Mouse (Mus musculus) stomach, embryonic 16.5 days (tissue): ENCODE data around the gene Mars. TPM values are rescaled to one million over a fixed set of nuclear protein-coding genes. Genes with fewer than 3 reads are reported as not detected.
"Not testable (repeated sequence)": the region's sequence is repeated elsewhere in the genome, so short reads cannot be mapped to it uniquely, and the experiment has no call there.

Experiments
- ATAC-seq: fragments of 200-750 bp; cut with Nextera tagmentation; 2 replicates; pipeline ENCODE4 v1.8.0; 2017; ENCODE audit warnings: moderate number of reproducible peaks, moderate TSS enrichment; ENCODE audit not compliant: insufficient read depth, low FRiP score
- H3K27ac ChIP-seq: fragments of 300-500 bp; sonication (generic); 2 replicates; pipeline ENCODE4 v1.5.1; 2014; ENCODE audit warnings: low read length
- H3K27me3 ChIP-seq: fragments of 300-500 bp; sonication (generic); 2 replicates; pipeline ENCODE4 v1.6.1; 2014; ENCODE audit warnings: low read length, control low read depth, mixed read lengths; ENCODE audit not compliant: control insufficient read depth, insufficient read depth
- H3K36me3 ChIP-seq: fragments of 300-500 bp; sonication (generic); 2 replicates; pipeline ENCODE4 v1.6.1; 2014; ENCODE audit warnings: low read length; ENCODE audit not compliant: control insufficient read depth, insufficient read depth
- H3K4me1 ChIP-seq: fragments of 300-500 bp; sonication (generic); 2 replicates; pipeline ENCODE4 v1.6.1; 2014; ENCODE audit warnings: low read length, control low read depth, mixed read lengths; ENCODE audit not compliant: control insufficient read depth, insufficient read depth
- H3K4me2 ChIP-seq: fragments of 300-500 bp; sonication (generic); 2 replicates; pipeline ENCODE4 v1.6.1; 2014; ENCODE audit warnings: low read depth, low read length, mixed read lengths
- H3K4me3 ChIP-seq: fragments of 300-500 bp; sonication (generic); replicated peaks from 2 replicates; pipeline ENCODE4 v1.5.1; 2014; ENCODE audit warnings: mild to moderate bottlenecking, low read length
- H3K9ac ChIP-seq: fragments of 300-500 bp; sonication (generic); 2 replicates; pipeline ENCODE4 v1.6.1; 2014; ENCODE audit warnings: low read length
- H3K9me3 ChIP-seq: fragments of 300-500 bp; sonication (generic); replicated peaks from 2 replicates; pipeline ENCODE4 v1.6.1; 2016; ENCODE audit warnings: low read length, control low read depth; ENCODE audit not compliant: control insufficient read depth
- WGBS: fragments of 180-500 bp; shearing (Covaris S2); extraction: QIAGEN DNeasy Blood & Tissue Kit; methylation state at CpG from one replicate; pipeline ENCODE4 v1.1.7; 2014; 5-methylcytosine and 5-hydroxymethylcytosine counted together
- polyA plus RNA-seq: library from polyadenylated mRNA; unstranded; fragments of >200 nt; fragmentation: Nextera tagmentation; extraction: Ambion mirVana; gene quantifications from 2 replicates; pipeline ENCODE4 v1.2.1, GENCODE M21; 2015

The Mars gene
- polyA plus RNA-seq, 1 experiment from 2014 or later = 104 TPM

DNA sequence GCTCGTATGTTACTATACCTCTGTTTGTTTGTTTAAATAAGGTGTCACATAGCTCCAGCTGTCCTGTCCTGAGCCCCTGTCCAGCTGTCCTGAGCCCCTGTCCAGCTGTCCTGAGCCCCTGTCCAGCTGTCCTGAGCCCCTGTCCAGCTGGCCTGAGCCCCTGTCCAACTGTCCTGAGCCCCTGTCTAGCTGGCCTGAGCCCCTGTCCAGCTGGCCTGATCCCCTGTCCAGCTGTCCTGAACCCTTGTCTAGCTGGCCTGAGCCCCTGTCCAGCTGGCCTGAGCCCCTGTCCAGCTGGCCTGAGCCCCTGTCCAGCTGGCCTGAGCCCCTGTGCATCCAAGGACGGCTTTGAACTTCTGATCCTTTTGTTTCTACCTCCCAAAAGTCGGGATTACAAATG is 2.4 kb downstream of the Mars start:
- not testable (repeated sequence) for H3K27me3 ChIP-seq, H3K4me2 ChIP-seq, H3K9ac ChIP-seq, H3K9me3 ChIP-seq, ATAC-seq, H3K4me3 ChIP-seq, H3K27ac ChIP-seq
- H3K36me3 ChIP-seq = peaks cover 29% of the 10 kb centered on the region; the same call in 1 of the 2 replicates
- peaks cover 10% of the 10 kb centered on the region; the same call in 1 of the 2 replicates for H3K4me1 ChIP-seq
- 85% methylated on average over 3 of the region's 3 CpGs for WGBS

GRCm38 (mm10) chr10:127303136-127303535 is 8.4 kb downstream of the Mars start:
- Histone ChIP-seq H3K9me3 (no peaks in the 10 kb centered on the region), H3K9ac (no peak overlapping the region), H3K4me3 (no peak overlapping the region), H3K4me2 (no peak overlapping the region), H3K36me3 (peaks cover 25% of the 10 kb centered on the region; the same call in 1 of the 2 replicates), H3K27ac (no peak overlapping the region), H3K4me1 (no peaks in the 10 kb centered on the region), H3K27me3 (no peaks in the 10 kb centered on the region)
- 91% methylated on average over 11 of the region's 11 CpGs for WGBS
- no peak for ATAC-seq

- Histone ChIP-seq H3K4me3 (no peak overlapping the region), H3K4me1 (no peaks in the 10 kb centered on the region), H3K4me2 (no peak overlapping the region), H3K27ac (no peak overlapping the region), H3K27me3 (no peaks in the 10 kb centered on the region), H3K36me3 (peaks cover 29% of the 10 kb centered on the region), H3K9me3 (no peaks in the 10 kb centered on the region), H3K9ac (no peak overlapping the region)
- ATAC-seq = no peak
- WGBS = 91% methylated on average over 6 of the region's 6 CpGs
Observed at GRCm38 (mm10) chr10:127300361-127300760, 11.2 kb downstream of the Mars start.

- Histone ChIP-seq H3K9ac (no peak overlapping the region), H3K4me3 (no peak overlapping the region), H3K27ac (no peak overlapping the region), H3K27me3 (no peaks in the 10 kb centered on the region), H3K36me3 (peaks cover 31% of the 10 kb centered on the region), H3K4me1 (peaks cover 14% of the 10 kb centered on the region), H3K4me2 (no peak overlapping the region), H3K9me3 (no peaks in the 10 kb centered on the region)
- no peak for ATAC-seq
- WGBS = 85% methylated on average over 16 of the region's 16 CpGs
Observed at GRCm38 (mm10) chr10:127297015-127297871, 14.3 kb downstream of the Mars start.

DNA sequence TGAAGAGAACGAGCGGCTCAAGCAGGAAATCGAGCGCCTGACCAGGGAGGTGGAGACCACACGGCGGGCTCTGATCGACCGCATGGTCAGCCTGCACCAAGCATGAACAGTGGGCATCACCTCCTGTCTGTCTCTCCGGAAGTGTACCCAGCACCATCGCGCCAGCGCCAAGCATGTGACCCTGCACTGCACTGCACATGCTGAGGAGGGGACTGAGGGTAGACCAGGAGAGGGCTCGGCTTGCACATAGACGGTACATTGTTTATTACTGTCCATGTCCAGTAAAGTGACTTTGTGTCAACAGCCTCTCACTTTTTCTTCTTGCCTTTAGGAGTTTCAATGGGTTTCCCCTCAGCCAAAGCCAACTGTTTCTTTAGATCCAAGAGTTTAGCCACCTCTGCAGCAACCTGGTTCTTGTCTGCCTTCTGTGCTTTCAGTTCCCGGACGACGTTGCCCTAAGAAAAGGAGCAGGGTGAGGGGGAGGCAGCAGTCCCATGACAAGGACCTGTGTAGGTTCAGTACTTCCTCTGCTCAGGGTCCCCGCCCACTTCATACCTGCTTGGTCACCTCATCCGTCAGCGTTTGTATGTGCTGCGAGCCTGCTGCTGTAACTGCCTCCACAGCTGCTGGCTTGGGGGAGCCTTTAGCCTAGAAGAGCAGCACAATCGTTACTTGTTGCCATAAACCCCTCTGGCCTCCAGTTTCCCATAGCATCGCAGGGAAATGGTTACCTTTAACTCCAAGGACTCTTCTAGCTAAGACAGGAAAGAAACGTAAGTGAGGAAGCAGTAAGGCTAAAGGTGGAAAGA is 15.4 kb downstream of the Mars start:
- Histone ChIP-seq H3K4me2 (no peak overlapping the region), H3K27ac (no peak overlapping the region), H3K36me3 (peaks cover 31% of the 10 kb centered on the region), H3K4me1 (peaks cover 23% of the 10 kb centered on the region), H3K9me3 (no peaks in the 10 kb centered on the region), H3K27me3 (no peaks in the 10 kb centered on the region), H3K4me3 (no peak overlapping the region), H3K9ac (no peak overlapping the region)
- WGBS = 81% methylated on average over 24 of the region's 24 CpGs
- ATAC-seq = no peak

DNA sequence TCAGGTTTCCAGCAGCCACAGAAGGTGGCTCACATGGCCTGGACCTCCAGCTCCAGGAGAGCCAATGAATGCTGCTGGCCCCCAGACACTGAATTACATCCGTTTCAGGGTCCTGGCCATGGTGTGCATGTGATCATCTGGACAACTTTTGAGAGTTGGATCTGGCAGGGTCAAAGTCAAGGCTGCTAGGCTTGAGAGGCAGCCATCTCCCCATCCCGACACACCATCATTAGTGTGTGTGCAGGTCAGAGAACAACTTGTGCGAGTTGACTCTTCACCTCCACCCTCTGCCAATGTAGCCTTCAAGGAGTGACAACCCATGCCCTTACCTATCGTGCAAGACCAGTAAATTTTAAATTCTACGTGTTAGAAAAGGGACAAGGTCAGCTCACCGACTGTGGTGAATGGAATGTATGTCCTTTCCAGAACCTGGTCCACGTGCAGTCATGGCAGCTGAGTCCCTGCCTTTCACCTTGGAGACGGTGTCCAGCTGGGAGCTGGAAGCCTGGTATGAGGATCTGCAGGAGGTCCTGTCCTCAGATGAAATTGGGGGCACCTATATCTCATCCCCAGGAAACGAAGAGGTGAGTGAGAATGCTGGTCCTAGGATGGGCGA is 16.6 kb downstream of the Mars start:
- WGBS = 92% methylated on average over 10 of the region's 10 CpGs
- Histone ChIP-seq H3K4me2 (no peak overlapping the region), H3K36me3 (peaks cover 29% of the 10 kb centered on the region), H3K9me3 (no peaks in the 10 kb centered on the region), H3K4me1 (peaks cover 25% of the 10 kb centered on the region), H3K27ac (no peak overlapping the region), H3K9ac (no peak overlapping the region), H3K27me3 (no peaks in the 10 kb centered on the region), H3K4me3 (no peak overlapping the region)
- ATAC-seq = no peak

DNA sequence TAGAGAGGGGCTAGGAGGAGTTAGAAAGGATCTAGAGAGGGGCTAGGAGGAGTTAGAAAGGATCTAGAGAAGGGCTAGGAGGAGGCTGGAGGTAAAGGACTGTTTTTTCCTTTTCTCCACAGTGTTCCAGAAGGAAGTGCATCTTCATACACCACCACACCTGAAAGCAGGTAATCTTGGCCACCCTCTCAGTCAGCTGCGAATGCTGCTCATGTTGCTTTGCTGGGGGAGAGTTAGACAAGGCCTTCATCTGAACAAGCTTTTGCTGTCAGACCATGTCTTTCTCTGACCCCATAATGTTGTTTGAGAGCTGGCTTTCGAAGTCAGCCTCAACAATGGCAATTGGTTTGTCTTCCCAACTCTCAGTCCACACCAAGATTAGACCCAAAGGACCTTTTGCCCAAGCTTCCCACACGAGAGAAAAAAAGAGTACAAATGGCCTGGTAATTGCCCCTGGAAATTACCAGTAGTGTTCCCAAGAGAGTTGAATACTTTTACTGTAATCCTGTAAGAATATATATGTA is 17.9 kb downstream of the Mars start:
- WGBS = 88% methylated on average over 3 of the region's 3 CpGs
- Histone ChIP-seq H3K9me3 (no peaks in the 10 kb centered on the region), H3K4me1 (peaks cover 29% of the 10 kb centered on the region), H3K27ac (no peak overlapping the region), H3K36me3 (peaks cover 29% of the 10 kb centered on the region), H3K27me3 (no peaks in the 10 kb centered on the region), H3K9ac (no peak overlapping the region), H3K4me3 (no peak overlapping the region), H3K4me2 (no peak overlapping the region)
- ATAC-seq = no peak

DNA sequence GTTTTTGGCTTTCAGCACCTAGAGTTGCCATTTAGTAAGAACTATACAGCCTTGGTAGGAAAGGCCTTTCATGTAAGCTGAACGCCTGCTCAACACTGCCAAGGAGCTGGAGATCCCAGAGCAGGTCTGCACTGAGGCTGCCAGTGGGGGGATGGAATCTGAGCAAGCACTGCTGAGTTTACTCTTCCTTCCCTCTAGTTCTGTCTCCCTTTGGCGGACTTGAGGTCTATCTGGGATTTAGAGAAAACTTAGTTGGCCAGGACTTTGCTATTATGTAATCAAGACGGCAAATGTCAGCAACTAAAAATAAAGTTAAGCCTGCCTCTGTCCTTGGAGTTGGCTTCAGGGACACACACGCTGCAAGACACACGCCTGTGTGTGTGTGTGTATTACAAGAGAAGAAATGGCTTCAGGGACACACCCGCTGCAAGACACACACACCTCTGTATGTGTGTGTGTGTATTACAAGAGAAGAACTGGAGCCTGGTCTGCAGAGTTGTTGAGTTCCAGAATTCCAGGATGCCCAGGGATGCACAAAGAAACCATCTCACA is 18.5 kb downstream of the Mars start:
- H3K4me3 ChIP-seq = no peak overlapping the region
- no peak for ATAC-seq
- no peaks in the 10 kb centered on the region for H3K9me3 ChIP-seq
- 52% methylated on average over 6 of the region's 6 CpGs for WGBS
- H3K4me1 ChIP-seq = peaks cover 29% of the 10 kb centered on the region
- no peaks in the 10 kb centered on the region for H3K27me3 ChIP-seq
- H3K9ac ChIP-seq = no peak overlapping the region
- peaks cover 29% of the 10 kb centered on the region for H3K36me3 ChIP-seq
- H3K4me2 ChIP-seq = peak overlapping the region; percentile 27
- H3K27ac ChIP-seq = no peak overlapping the region
